Mouse (Mus musculus): ENCODE results near the gene Dchs1. TPM values are rescaled to one million over a fixed set of nuclear protein-coding genes. Genes with fewer than 3 reads are reported as not detected.

The Dchs1 gene
- polyA plus RNA-seq, 1 experiment from 2014 or later = 13.5 TPM

- no peak for ATAC-seq (ENCODE audit: low read depth)
- Histone ChIP-seq H3K4me3 (no peak overlapping the region), H3K9ac (no peak overlapping the region), H3K4me1 (replicated peaks) (no peaks in the 10 kb centered on the region), H3K27me3 (no peaks in the 10 kb centered on the region), H3K36me3 (no peaks in the 10 kb centered on the region), H3K4me2 (no peak overlapping the region), H3K9me3 (no peaks in the 10 kb centered on the region), H3K27ac (replicated peaks) (no peak overlapping the region)
- 94% methylated on average over 5 of the region's 5 CpGs for WGBS
These were observed 78.7 kb downstream of the Dchs1 start for GRCm38 (mm10) chr7:105708733-105709132.

DNA sequence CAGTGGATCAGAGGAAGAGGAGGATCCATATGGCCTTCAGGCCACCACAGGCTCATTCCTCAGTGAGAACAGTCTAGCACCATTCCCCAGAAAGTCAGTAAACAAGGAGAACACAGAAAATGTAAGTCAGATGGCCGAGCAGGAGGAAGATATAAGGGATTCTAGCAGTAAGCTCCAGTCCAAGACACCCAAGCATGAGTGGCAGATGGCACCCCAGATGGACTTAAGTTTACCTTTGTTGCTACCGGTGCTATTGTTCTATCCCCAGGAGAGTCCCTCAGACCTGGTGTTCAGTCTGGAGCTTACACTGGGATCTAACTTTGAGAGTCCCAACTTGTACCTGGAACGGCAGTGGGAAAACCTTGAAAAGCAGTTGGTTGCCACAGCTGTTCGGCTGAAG lies 83.6 kb downstream of the Dchs1 start:
- Histone ChIP-seq H3K9ac (no peak overlapping the region), H3K4me1 (replicated peaks) (no peaks in the 10 kb centered on the region), H3K4me3 (no peak overlapping the region), H3K4me2 (no peak overlapping the region), H3K9me3 (no peaks in the 10 kb centered on the region), H3K36me3 (no peaks in the 10 kb centered on the region), H3K27me3 (no peaks in the 10 kb centered on the region), H3K27ac (replicated peaks) (no peak overlapping the region)
- WGBS = 95% methylated on average over 4 of the region's 4 CpGs
- ATAC-seq (ENCODE audit: low read depth) = no peak

DNA sequence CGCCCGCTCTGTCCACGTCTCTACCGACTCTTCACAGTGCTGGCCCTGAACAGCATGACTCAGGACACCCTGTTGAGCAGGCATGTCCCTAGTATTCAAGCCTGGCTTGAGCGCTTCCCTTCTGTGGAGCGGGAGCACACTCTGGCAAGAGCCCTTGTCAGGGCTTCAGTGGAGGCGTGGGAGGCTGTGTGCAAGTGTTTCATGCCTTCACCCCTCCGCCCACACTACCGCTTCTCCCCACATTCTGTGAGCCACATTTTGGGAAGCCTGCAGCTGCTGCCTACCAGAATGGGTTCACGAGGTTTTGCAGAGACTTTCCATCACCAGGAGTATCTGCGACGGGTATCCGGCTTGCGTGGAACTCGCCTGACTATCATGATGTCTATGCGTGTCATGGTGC lies 84.3 kb downstream of the Dchs1 start:
- no peaks in the 10 kb centered on the region for H3K9me3 ChIP-seq
- H3K27me3 ChIP-seq = no peaks in the 10 kb centered on the region
- WGBS = 88% methylated on average over 16 of the region's 16 CpGs
- H3K4me1 ChIP-seq (replicated peaks) = no peaks in the 10 kb centered on the region
- no peak for ATAC-seq (ENCODE audit: low read depth)
- H3K36me3 ChIP-seq = no peaks in the 10 kb centered on the region
- H3K4me2 ChIP-seq = no peak overlapping the region
- no peak overlapping the region for H3K4me3 ChIP-seq
- no peak overlapping the region for H3K9ac ChIP-seq
- H3K27ac ChIP-seq (replicated peaks) = no peak overlapping the region

Other genes starting within 250 kb of the Dchs1 start
- 62.0 and 71.4 TPM in 2 replicates for gene Smpd1, start 233.3 kb downstream of the Dchs1 start, polyA plus RNA-seq (2015; fragmentation: Nextera tagmentation; extraction: Ambion mirVana)
- gene Apbb1, start 206.0 kb downstream of the Dchs1 start, polyA plus RNA-seq (2015; fragmentation: Nextera tagmentation; extraction: Ambion mirVana) = 206 and 248 TPM in 2 replicates
- gene Hpx, start 187.5 kb downstream of the Dchs1 start, polyA plus RNA-seq (2015; fragmentation: Nextera tagmentation; extraction: Ambion mirVana) = 0.21 and 0.26 TPM in 2 replicates
- 84.1 and 85.4 TPM in 2 replicates for gene Trim3, start 154.1 kb downstream of the Dchs1 start, polyA plus RNA-seq (2015; fragmentation: Nextera tagmentation; extraction: Ambion mirVana)
- gene Timm10b, start 147.6 kb downstream of the Dchs1 start, polyA plus RNA-seq (2015; fragmentation: Nextera tagmentation; extraction: Ambion mirVana) = 166 and 168 TPM in 2 replicates
- gene Arfip2, start 147.2 kb downstream of the Dchs1 start, polyA plus RNA-seq (2015; fragmentation: Nextera tagmentation; extraction: Ambion mirVana) = 81.1 and 82.1 TPM in 2 replicates
- 6.1 and 7.1 TPM in 2 replicates for gene Gm45799, start 147.1 kb downstream of the Dchs1 start, polyA plus RNA-seq (2015; fragmentation: Nextera tagmentation; extraction: Ambion mirVana)
- gene Dnhd1, start 136.8 kb downstream of the Dchs1 start, polyA plus RNA-seq (2015; fragmentation: Nextera tagmentation; extraction: Ambion mirVana) = 1.0 and 1.2 TPM in 2 replicates
- gene Ilk, start 51.1 kb downstream of the Dchs1 start, polyA plus RNA-seq (2015; fragmentation: Nextera tagmentation; extraction: Ambion mirVana) = 215 and 225 TPM in 2 replicates
- gene Rrp8, start 50.3 kb downstream of the Dchs1 start, polyA plus RNA-seq (2015; fragmentation: Nextera tagmentation; extraction: Ambion mirVana) = 26.0 and 26.3 TPM in 2 replicates
- 121 TPM in 2 replicates for gene Taf10, start 43.3 kb downstream of the Dchs1 start, polyA plus RNA-seq (2015; fragmentation: Nextera tagmentation; extraction: Ambion mirVana)
- gene Tpp1, start 35.4 kb downstream of the Dchs1 start, polyA plus RNA-seq (2015; fragmentation: Nextera tagmentation; extraction: Ambion mirVana) = 48.4 and 49.2 TPM in 2 replicates
- 224 and 230 TPM in 2 replicates for gene Mrpl17, start 23.4 kb upstream of the Dchs1 start, polyA plus RNA-seq (2015; fragmentation: Nextera tagmentation; extraction: Ambion mirVana)
- gene Gm4070, start 166.3 kb upstream of the Dchs1 start, polyA plus RNA-seq (2015; fragmentation: Nextera tagmentation; extraction: Ambion mirVana) = not detected in 2 replicates

Data from neural tube, embryonic 13.5 days (tissue).